Mouse (Mus musculus): ENCODE measurements at regions not wholly inside any gene's neighbourhood (a gene's known extent, or its start where the extent isn't known, plus 50 kb on each side); places are given as distances from the start of the nearest gene placed in this dataset.
A peak's percentile ranks its signal among the peaks of the same experiment; 100 is the strongest.

DNA sequence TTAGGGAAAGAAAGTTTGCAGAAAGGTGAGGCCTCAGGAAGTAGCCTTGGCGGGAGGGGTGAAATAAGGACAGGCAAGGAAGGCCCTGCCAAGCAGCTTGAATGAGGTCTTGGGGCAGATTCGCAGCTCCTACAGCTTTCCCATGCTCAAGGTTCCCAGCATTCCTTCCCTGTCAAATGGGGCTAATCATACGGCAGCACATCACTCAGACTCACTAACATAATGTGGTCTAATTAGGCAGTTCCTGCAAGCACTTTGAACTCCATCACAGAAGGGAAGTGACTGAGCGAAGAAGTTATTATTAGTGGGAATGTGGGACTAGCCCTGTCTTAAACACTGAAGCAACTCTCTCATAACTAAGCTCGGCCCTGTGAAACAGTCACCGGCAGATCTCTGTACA is 87.1 kb upstream of the Gm10260 start:
- H3K9ac ChIP-seq = no peak overlapping the region
- ATAC-seq (ENCODE audit: low read depth) = no peak
- 93% methylated on average over 6 of the region's 6 CpGs for WGBS
- H3K9me3 ChIP-seq = 0 out of 2 replicates have a peak, but pooled peaks cover 4% of the 10 kb centered on the region
- H3K36me3 ChIP-seq = no peaks in the 10 kb centered on the region
- H3K27ac ChIP-seq (replicated peaks) = no peak overlapping the region
- H3K27me3 ChIP-seq = no peaks in the 10 kb centered on the region
- no peak overlapping the region for H3K4me3 ChIP-seq
- no peak overlapping the region for H3K4me2 ChIP-seq
- H3K4me1 ChIP-seq (replicated peaks) = no peaks in the 10 kb centered on the region

- Histone ChIP-seq H3K27me3 (no peaks in the 10 kb centered on the region), H3K9ac (no peak overlapping the region), H3K4me1 (replicated peaks) (no peaks in the 10 kb centered on the region), H3K27ac (replicated peaks) (no peak overlapping the region), H3K9me3 (0 out of 2 replicates have a peak, but pooled peaks cover 4% of the 10 kb centered on the region), H3K4me3 (no peak overlapping the region), H3K36me3 (no peaks in the 10 kb centered on the region), H3K4me2 (no peak overlapping the region)
- no peak for ATAC-seq (ENCODE audit: low read depth)
- WGBS = 95% methylated on average over 5 of the region's 5 CpGs
Measured at GRCm38 (mm10) chr13:97845148-97845547, 84.7 kb upstream of the Gm10260 start.

DNA sequence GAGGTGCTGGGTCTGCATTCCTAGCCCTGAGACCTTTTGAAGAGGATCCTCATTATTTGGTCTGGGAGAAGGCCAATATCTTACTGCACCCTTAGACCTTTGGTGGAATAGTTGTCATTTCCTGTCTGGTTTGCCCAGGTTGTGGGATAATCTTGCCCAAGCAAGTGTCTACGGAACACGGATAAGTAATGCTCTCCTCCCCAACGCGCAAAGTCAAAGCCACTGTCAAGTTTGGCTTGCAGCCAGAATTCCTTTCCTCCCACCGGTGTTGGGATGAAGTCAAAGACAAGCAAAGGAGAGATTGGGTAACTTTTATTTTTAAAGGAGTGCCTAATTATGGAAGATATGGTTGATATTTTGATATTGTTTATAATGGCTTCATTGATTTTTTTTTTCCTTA is 82.4 kb upstream of the Gm10260 start:
- no peaks in the 10 kb centered on the region for H3K36me3 ChIP-seq
- WGBS = 64% methylated on average over 5 of the region's 5 CpGs

DNA sequence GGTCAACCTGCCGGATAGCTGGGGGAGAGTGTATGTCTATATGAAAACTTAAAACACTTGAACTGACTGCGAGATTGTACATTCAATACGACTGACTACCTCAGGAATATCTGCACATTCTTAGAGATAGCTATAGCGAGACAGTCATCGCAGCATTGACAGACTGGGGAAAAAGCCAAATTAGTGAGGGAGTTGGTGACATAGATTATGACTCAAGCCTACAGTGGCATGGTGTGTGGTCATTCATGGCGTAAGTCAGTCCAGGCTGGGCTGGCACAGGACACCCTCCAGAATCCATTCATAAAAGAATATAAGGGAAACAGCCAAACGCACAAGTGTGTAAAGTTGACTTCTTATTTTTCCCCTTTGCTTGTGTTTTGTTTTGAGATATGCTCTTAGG is 81.1 kb upstream of the Gm10260 start:
- Histone ChIP-seq H3K4me2 (no peak overlapping the region), H3K36me3 (no peaks in the 10 kb centered on the region), H3K27me3 (no peaks in the 10 kb centered on the region), H3K27ac (replicated peaks) (no peak overlapping the region), H3K9me3 (no peaks in the 10 kb centered on the region), H3K4me1 (replicated peaks) (peaks cover 4% of the 10 kb centered on the region; the same call in 1 of the 2 replicates), H3K4me3 (no peak overlapping the region), H3K9ac (no peak overlapping the region)
- no peak for ATAC-seq (ENCODE audit: low read depth)
- WGBS = 93% methylated on average over 7 of the region's 7 CpGs

More for the DNA sequence above, 82.4 kb upstream of the Gm10260 start:
- H3K27ac ChIP-seq (replicated peaks) = no peak overlapping the region
- H3K4me1 ChIP-seq (replicated peaks) = no peaks in the 10 kb centered on the region
- H3K4me2 ChIP-seq = no peak overlapping the region
- no peak overlapping the region for H3K4me3 ChIP-seq
- H3K9me3 ChIP-seq = 0 out of 2 replicates have a peak, but pooled peaks cover 3% of the 10 kb centered on the region
- H3K9ac ChIP-seq = no peak overlapping the region
- no peak for ATAC-seq (ENCODE audit: low read depth)
- no peaks in the 10 kb centered on the region for H3K27me3 ChIP-seq

DNA sequence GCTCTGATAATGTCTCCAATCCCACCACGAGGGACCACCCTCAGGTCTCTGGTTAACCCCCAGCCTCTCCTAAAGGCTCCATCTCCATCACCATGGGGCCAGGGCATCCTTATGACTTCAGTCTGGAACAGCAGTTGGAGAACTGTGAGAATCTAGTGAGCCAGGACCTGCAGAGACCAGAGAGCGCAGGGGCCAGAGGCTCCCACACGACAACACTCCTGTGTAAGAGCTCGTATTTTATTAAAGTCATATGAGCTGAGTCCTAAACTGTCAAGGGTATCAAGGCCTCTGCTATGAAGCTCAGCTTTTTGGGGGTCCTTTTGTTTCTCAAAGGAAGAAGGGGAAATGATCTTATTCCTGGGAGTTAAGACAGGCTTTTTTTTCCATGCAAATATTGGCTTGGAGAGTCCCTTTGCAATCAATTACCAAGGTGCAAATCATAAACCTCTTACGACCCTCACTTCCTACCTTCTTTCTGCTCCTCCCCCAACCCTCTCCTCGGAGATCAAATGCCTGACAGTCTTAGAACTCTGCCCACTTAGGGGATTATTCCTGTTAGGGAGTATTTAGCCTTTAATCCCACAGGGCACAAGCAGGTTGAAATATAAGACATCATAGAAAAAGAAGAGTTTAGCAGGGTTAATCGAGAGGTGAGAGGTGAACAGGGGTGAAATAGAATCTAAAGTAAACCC is 79.3 kb upstream of the Gm10260 start:
- Histone ChIP-seq H3K36me3 (no peaks in the 10 kb centered on the region), H3K27ac (replicated peaks) (no peak overlapping the region), H3K9ac (no peak overlapping the region), H3K4me3 (no peak overlapping the region), H3K4me2 (no peak overlapping the region), H3K9me3 (no peaks in the 10 kb centered on the region), H3K4me1 (replicated peaks) (peaks cover 4% of the 10 kb centered on the region; the same call in 1 of the 2 replicates), H3K27me3 (no peaks in the 10 kb centered on the region)
- 49% methylated on average over 7 of the region's 7 CpGs for WGBS
- ATAC-seq (ENCODE audit: low read depth) = no peak

GRCm38 (mm10) chr13:97837443-97838000 is 77.1 kb upstream of the Gm10260 start:
- ATAC-seq (ENCODE audit: low read depth) = no peak
- 67% methylated on average over 7 of the region's 7 CpGs for WGBS
- no peak overlapping the region for H3K4me2 ChIP-seq
- no peaks in the 10 kb centered on the region for H3K36me3 ChIP-seq
- no peaks in the 10 kb centered on the region for H3K9me3 ChIP-seq
- H3K4me1 ChIP-seq (replicated peaks) = peaks cover 4% of the 10 kb centered on the region; the same call in 1 of the 2 replicates
- no peak overlapping the region for H3K4me3 ChIP-seq
- no peaks in the 10 kb centered on the region for H3K27me3 ChIP-seq
- H3K27ac ChIP-seq (replicated peaks) = no peak overlapping the region
- H3K9ac ChIP-seq = no peak overlapping the region

- Histone ChIP-seq H3K9ac (no peak overlapping the region), H3K4me1 (replicated peaks) (peaks cover 5% of the 10 kb centered on the region), H3K4me3 (no peak overlapping the region), H3K27ac (replicated peaks) (no peak overlapping the region), H3K9me3 (no peaks in the 10 kb centered on the region), H3K36me3 (no peaks in the 10 kb centered on the region), H3K27me3 (no peaks in the 10 kb centered on the region), H3K4me2 (no peak overlapping the region)
- 81% methylated on average over 1 of the region's 1 CpGs for WGBS
- ATAC-seq (ENCODE audit: low read depth) = no peak
Measured at GRCm38 (mm10) chr13:97832448-97832847, 72.0 kb upstream of the Gm10260 start.

DNA sequence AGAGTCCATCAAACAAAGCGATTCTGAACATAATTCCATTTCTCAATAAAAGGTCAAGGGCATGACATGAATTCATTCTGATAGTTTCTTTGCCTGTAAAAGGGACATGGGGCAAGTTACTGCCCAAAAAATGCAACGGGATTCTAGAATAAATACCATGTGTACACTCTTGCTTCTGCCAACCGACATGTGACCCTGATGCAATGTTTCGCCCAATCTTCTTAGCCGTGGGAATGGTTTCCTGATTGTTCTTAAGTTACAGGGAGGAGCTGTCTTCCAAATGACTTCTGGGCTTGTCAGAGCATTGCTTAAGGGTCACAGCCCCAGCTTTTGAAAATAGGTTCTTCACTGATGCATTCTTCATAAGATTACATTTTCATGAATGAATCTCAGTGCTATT is 71.4 kb upstream of the Gm10260 start:
- H3K36me3 ChIP-seq = no peaks in the 10 kb centered on the region
- no peak for ATAC-seq (ENCODE audit: low read depth)
- no peaks in the 10 kb centered on the region for H3K27me3 ChIP-seq
- no peak overlapping the region for H3K4me2 ChIP-seq
- H3K9ac ChIP-seq = no peak overlapping the region
- 84% methylated on average over 5 of the region's 5 CpGs for WGBS
- no peak overlapping the region for H3K27ac ChIP-seq (replicated peaks)
- H3K4me1 ChIP-seq (replicated peaks) = peaks cover 5% of the 10 kb centered on the region; the same call in 1 of the 2 replicates
- no peaks in the 10 kb centered on the region for H3K9me3 ChIP-seq
- no peak overlapping the region for H3K4me3 ChIP-seq

- Histone ChIP-seq H3K4me1 (replicated peaks) (peaks cover 25% of the 10 kb centered on the region), H3K9me3 (no peaks in the 10 kb centered on the region), H3K27me3 (no peaks in the 10 kb centered on the region), H3K27ac (replicated peaks) (no peak overlapping the region), H3K4me2 (no peak overlapping the region), H3K36me3 (no peaks in the 10 kb centered on the region), H3K9ac (no peak overlapping the region), H3K4me3 (no peak overlapping the region)
- no peak for ATAC-seq (ENCODE audit: low read depth)
- 37% methylated on average over 5 of the region's 5 CpGs for WGBS
Measured at GRCm38 (mm10) chr13:97829558-97829957, 69.1 kb upstream of the Gm10260 start.

DNA sequence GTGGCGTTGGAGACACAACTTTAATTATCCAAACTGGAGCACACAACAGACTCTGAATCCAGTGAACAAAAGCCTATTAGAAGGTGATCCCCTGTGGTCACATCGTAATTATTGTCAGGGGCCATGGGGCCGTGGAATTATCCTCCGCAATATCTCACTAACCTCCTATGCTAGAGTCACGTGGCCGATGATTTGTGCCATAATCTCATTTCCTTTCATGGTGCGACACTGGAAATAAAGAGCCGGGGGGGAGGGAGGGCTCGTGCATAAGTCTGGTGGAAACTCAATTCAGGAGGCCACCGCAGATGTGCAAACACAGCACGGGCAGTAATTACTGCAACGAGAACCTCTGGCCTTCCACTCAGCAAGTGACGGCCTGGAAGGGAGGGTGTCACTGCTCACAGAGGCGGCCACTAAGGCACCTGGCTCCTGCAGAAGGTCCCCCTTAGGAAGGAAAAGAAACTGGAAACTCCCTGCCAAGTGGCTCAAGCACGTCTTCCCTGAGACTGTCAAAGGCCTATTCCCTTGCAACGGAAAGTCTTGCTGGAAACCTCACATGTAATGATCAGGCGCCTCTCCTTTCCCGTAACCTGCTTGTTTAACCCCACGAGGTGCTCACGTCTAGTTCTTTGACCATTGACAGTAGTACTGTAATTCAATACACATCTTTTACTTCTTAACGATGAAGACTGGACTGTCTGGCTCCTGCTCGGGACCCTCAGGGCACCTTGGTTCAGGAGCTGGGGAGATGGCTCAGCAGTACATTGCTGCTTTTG is 65.6 kb upstream of the Gm10260 start:
- Histone ChIP-seq H3K27ac (replicated peaks) (peak overlapping the region; percentile 90), H3K4me1 (replicated peaks) (peaks cover 54% of the 10 kb centered on the region), H3K36me3 (no peaks in the 10 kb centered on the region), H3K9me3 (no peaks in the 10 kb centered on the region), H3K27me3 (no peaks in the 10 kb centered on the region), H3K9ac (peak overlapping the region; percentile 41; the same call in 1 of the 2 replicates), H3K4me2 (peak overlapping the region; percentile 55), H3K4me3 (peak overlapping the region; percentile 12)
- ATAC-seq (ENCODE audit: low read depth) = peak; percentile 76
- 23% methylated on average over 22 of the region's 22 CpGs for WGBS

- Histone ChIP-seq H3K4me2 (peak overlapping the region; percentile 55), H3K27me3 (no peaks in the 10 kb centered on the region), H3K4me1 (replicated peaks) (peaks cover 54% of the 10 kb centered on the region), H3K9me3 (no peaks in the 10 kb centered on the region), H3K27ac (replicated peaks) (peak overlapping the region; percentile 90), H3K36me3 (no peaks in the 10 kb centered on the region), H3K4me3 (peak overlapping the region; percentile 12), H3K9ac (peak overlapping the region; percentile 41; the same call in 1 of the 2 replicates)
- peak; percentile 55 for ATAC-seq (ENCODE audit: low read depth)
- 32% methylated on average over 3 of the region's 3 CpGs for WGBS
Measured at GRCm38 (mm10) chr13:97825361-97825760, 64.9 kb upstream of the Gm10260 start.

DNA sequence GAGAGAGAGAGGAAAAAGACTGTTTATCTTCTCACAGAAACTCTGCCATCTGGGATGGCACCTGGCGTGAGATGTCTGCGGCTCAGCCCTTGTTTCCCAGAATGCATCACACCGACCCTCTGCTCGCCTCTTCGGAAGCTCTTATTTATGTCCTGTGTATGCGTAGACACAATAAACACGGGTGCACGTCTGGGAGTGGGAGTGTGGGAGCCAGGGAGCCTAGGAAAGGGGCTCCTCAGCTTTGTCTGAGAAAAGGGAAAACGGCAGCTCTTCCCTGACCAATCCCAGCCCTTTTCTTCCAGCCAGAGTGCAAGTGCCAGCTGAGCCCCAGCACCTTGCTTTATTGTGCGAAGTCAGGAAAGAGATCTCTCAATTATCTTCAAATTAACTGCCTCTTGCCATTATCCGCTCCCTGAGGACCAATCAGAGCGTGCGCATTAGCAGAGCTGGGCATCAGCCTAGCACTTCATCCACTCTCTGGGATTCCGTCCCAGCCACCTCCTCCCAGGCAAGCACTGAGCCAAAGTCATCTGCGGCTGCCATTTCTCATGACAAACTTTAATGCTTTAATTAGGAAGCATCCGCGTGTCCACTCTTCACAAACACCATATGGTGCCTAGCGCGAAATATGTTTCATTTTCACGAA is 63.8 kb upstream of the Gm10260 start:
- peak overlapping the region; percentile 29 for H3K4me3 ChIP-seq
- ATAC-seq (ENCODE audit: low read depth) = peak; percentile 90
- no peaks in the 10 kb centered on the region for H3K27me3 ChIP-seq
- H3K9me3 ChIP-seq = no peaks in the 10 kb centered on the region
- peak overlapping the region; percentile 41 for H3K9ac ChIP-seq
- peak overlapping the region; percentile 90 for H3K27ac ChIP-seq (replicated peaks)
- H3K4me2 ChIP-seq = peak overlapping the region; percentile 55
- no peaks in the 10 kb centered on the region for H3K36me3 ChIP-seq
- H3K4me1 ChIP-seq (replicated peaks) = peaks cover 49% of the 10 kb centered on the region
- 12% methylated on average over 20 of the region's 20 CpGs for WGBS
